Mouse (Mus musculus): ENCODE results near the gene Pef1. TPM values are rescaled to one million over a fixed set of nuclear protein-coding genes. Genes with fewer than 3 reads are reported as not detected.

The Pef1 gene
- polyA plus RNA-seq (2012): 28.1 and 34.7 TPM in 2 replicates

GRCm38 (mm10) chr4:130102111-130102651 is at the start of gene Pef1:
Pef1 (plus strand) TSS chr4:130102558.
- TF ChIP-seq GATA1 (IDR thresholded peaks at IDR 0.05; ENCODE audit: low read length): no peak

DNA sequence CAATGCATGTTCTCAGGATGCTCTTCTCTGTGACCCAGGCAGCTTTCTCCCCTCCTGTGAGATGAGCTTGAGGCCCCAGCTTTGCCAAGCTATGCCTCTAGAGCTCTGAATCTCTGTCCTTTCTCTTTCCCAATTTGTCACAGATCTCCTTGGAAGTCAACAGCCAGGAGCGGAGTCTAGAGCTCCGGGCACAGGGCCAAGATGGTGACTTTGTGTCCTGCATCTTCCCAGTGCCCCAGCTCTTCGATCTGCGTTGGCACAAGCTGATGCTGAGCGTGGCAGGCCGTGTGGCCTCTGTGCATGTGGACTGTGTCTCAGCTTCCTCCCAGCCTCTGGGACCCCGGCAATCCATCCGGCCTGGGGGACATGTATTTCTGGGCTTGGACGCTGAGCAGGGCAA is 49.2 kb upstream of the Pef1 start:
- TF ChIP-seq GATA1 (IDR thresholded peaks at IDR 0.05; ENCODE audit: low read length): no peak

GRCm38 (mm10) chr4:130054727-130055126 is 47.6 kb upstream of the Pef1 start:
- TF ChIP-seq GATA1 (IDR thresholded peaks at IDR 0.05; ENCODE audit: low read length): no peak

DNA sequence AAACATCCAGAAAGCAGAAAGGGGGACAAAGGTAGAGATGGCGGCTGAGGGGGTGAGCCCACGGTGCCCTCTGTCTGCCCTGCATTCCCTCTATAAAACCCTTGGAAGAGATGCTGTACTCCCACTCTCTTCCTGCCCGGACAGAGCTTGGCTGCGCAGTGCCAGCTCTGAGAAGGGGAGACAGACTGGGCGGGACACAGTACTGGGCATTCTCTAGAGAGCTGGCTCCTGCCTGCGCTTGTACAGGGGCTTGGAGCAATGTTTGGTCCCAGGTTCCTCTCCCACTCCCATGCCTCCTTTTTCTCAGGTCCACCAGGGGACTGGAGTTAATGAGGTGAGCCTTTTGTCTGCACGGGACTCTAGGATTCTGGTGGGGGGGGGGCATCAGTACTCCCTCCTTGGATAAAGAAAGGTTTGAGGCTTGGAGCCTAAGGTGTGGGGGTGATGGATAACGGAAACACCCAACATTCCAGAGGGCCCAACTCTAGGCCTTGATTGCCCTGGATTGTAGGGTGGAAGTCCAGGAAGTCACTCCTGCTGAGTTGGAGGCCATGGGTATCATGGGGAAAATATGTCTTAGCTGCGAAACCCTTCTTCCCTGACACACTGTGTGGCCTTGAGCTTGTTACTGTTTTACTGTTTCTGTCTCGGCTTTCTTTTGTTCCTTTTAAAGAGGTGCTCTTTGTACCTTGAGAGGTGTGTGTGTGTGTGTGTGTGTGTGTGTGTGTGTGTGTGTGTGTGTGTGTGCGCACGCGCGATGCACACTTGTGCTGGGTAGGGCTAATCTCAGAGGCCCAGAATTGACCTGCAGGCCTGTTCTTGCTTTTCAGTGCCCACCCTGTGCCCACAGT is 47.0 kb upstream of the Pef1 start:
- TF ChIP-seq GATA1 (IDR thresholded peaks at IDR 0.05; ENCODE audit: low read length): no peak

DNA sequence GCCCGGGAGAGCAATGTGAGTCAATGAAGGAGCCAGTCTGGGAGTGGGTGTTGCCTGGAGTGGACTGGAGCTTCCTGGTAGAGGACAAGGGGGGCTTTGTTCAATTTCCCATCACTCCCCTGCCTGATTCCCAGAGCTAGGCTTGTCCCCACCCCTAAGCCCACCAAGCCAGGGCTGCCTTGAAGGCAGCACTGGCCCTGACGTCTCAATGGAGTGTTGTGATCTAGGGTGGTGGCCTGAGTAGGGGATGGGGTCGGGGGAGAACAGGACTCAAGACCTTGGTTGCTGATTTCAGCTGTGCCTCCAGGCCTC is 46.4 kb upstream of the Pef1 start:
- TF ChIP-seq GATA1 (IDR thresholded peaks at IDR 0.05; ENCODE audit: low read length): no peak

DNA sequence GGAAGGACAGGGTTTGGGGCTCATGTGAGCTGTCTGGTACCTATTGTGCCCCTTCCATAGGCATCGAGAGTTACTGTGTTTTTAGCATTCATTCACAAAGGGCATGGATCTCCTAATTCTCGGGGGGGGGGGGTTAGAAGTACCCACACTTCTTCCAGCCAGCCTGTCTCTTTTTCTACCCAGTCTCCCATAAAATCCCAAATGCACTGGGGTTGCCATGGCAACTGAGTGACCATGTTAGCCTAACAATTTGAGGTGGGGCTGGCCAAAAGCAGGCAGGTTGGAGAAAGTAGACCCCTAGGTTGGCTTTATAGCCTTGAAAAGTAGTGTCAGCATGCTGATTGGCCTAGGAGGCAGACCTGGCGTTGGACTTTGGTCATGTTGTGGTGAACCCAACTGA is 45.9 kb upstream of the Pef1 start:
- no peak for TF ChIP-seq GATA1 (IDR thresholded peaks at IDR 0.05; ENCODE audit: low read length)

- TF ChIP-seq GATA1 (IDR thresholded peaks at IDR 0.05; ENCODE audit: low read length): no peak
Observed at GRCm38 (mm10) chr4:130060937-130061336, 41.4 kb upstream of the Pef1 start.

GRCm38 (mm10) chr4:130063191-130063590 is 39.2 kb upstream of the Pef1 start:
- no peak for TF ChIP-seq GATA1 (IDR thresholded peaks at IDR 0.05; ENCODE audit: low read length)

GRCm38 (mm10) chr4:130066816-130067215 is 35.5 kb upstream of the Pef1 start:
- no peak for TF ChIP-seq GATA1 (IDR thresholded peaks at IDR 0.05; ENCODE audit: low read length)

DNA sequence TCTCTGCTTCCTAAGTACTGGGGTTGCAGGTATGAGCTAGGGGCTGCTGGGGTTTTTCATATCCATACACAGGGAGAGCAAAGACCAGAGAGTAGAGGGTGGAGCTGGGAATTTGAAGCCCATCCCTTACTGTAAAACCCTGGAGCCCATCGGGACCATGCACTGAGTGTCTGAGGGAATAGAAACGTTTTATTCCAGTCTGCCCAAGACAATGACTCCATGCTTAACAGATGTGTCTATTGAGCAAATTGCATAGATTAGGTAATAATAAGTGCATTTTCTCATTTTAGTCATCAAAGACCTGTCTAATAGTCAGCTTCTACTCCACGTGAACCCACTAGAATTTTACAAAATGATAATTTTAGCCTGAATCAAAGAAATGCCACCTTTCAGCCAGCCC is 31.8 kb upstream of the Pef1 start:
- no peak for TF ChIP-seq GATA1 (IDR thresholded peaks at IDR 0.05; ENCODE audit: low read length)

GRCm38 (mm10) chr4:130071758-130072157 is 30.6 kb upstream of the Pef1 start:
- TF ChIP-seq GATA1 (IDR thresholded peaks at IDR 0.05; ENCODE audit: low read length): no peak

DNA sequence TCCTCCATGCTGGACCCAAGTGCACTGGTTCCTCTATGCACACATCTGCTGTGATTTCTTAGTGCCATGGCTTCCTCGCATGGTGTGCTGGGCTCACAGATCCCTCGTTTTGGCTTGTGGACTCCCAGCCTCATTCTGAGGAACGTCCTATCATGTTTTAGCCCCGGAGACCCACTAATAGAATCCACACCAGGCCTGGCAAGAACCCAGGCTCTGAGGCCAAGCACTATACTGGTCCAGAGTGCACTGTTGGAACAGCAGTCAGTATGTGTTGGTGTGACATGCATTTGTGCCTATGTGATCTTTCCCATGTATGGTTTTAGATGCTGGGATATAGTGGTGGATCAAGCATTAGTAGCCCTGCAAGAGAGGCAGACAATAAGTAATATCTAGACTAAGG is 29.0 kb upstream of the Pef1 start:
- TF ChIP-seq GATA1 (IDR thresholded peaks at IDR 0.05; ENCODE audit: low read length): no peak

- TF ChIP-seq GATA1 (IDR thresholded peaks at IDR 0.05; ENCODE audit: low read length): no peak
Observed at GRCm38 (mm10) chr4:130074761-130075515, 27.4 kb upstream of the Pef1 start.

- no peak for TF ChIP-seq GATA1 (IDR thresholded peaks at IDR 0.05; ENCODE audit: low read length)
Observed at GRCm38 (mm10) chr4:130076856-130077255, 25.5 kb upstream of the Pef1 start.

DNA sequence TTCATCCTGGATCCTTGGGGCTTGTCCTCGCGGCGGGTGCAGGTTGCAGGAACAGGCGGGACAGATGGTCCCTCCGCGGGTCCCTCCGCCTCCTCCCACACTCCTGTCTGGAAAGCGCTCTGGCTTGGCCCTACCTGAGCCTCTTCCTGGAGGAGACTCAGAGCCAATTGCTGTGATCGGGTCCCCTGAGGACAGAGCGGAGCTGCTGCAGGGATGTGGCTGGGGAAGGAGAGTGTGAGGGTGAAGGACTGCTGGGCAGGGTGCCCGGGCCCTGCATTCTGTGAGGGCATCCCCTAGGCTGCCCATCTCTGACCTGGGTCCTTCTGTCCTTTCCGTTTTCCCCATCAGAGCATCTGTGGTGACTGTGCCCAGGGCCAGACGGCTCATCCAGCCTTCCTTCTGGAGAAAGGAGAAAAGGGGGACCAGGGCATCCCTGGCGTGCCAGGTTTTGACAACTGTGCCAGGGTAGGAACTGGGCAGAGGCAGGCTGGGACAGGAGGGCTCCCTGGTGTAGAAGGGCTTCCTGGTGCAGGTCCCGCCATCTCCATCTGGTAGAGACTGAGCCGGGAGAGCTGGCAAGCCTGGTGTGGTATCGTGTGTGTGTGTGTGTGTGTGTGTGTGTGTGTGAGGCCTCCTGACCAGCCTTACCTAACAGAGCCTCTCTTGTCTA is 23.4 kb upstream of the Pef1 start:
- no peak for TF ChIP-seq GATA1 (IDR thresholded peaks at IDR 0.05; ENCODE audit: low read length)

DNA sequence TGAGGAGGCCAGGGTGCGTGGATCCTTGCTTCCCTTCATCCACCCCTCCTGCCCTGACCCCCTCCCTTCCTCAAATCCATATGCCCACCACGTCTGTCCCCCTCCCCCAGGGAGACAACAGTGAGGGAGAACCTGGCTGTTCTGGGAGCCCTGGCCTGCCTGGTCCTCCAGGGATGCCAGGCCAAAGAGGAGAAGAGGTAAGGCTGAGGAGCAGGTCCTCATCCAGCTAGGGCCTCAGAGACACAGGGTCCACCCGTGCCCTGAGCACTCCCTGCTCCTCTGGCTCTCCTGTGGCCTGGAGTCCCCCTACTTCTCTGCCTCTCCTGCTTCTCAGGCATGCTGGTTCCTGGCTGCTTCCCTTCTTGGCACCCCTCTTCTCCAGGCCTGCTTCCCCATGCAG is 22.8 kb upstream of the Pef1 start:
- TF ChIP-seq GATA1 (IDR thresholded peaks at IDR 0.05; ENCODE audit: low read length): no peak
